ENCODE assay signal across 9 mouse cellular contexts in the genomic region with DNA sequence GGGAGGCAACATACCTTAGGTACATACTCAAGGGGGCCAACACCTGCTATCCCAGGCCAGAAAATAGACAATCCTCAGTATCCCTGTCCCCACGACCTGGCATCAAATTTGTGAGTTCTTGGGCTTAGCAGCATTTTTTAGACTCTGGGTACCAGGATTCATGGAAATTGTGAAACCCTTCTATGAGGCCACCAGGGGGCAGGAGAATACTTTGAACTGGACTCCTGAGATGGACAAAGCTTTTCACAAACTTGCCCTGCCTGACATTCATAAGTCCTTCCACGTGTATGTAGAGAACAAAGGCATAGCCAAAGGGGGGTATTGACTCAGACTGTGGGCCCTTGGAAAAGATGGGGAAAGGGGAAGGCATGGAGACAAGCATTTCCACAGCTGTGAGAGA. TPM values are rescaled to one million over a fixed set of nuclear protein-coding genes. Genes with fewer than 3 reads are reported as not detected.
DNase-seq lines count a peak whose midpoint lies in the region; ATAC-seq lines count a peak whose summit lies in the region.
"Had no signal": no experiment of that assay in that cellular context is flagged by ENCODE, and none has a peak within 500 bp of the region (broad histone marks: within the 10 kb centered on the region; RNA-seq: fewer than 3 reads in every experiment).

No protein-coding gene starts in this region.

- no peak for ATAC-seq in midbrain, embryonic 14.5 days (ENCODE audit: low FRiP score, low TSS enrichment)
- no peak for ATAC-seq in midbrain, embryonic 13.5 days
- no peak for ATAC-seq in inflammation-experienced regulatory T-cells, adult 6 months

- H3K9me3 ChIP-seq in midbrain, embryonic 14.5 days (ENCODE audit: control insufficient read depth, low read length) = peaks cover 19% of the 10 kb centered on the region
- H3K9me3 ChIP-seq in midbrain, embryonic 13.5 days = peaks cover 26% of the 10 kb centered on the region; the same call in 1 of the 2 replicates

- H3K4me2 ChIP-seq in midbrain, embryonic 14.5 days (ENCODE audit: low read length) = no peak overlapping the region
- H3K4me2 ChIP-seq in midbrain, embryonic 13.5 days (replicated peaks) = no peak overlapping the region
- H3K4me2 ChIP-seq: liver, embryonic 15.5 days had no signal

- no peaks in the 10 kb centered on the region for H3K27me3 ChIP-seq in midbrain, embryonic 14.5 days (ENCODE audit: control insufficient read depth, insufficient read depth, low read length)
- no peaks in the 10 kb centered on the region for H3K27me3 ChIP-seq in midbrain, embryonic 13.5 days
- H3K27me3 ChIP-seq: liver, embryonic 15.5 days had no signal

- H3K4me3 ChIP-seq in midbrain, embryonic 14.5 days (replicated peaks; ENCODE audit: low read depth, low read length) = no peak overlapping the region
- H3K4me3 ChIP-seq in midbrain, embryonic 13.5 days (replicated peaks) = no peak overlapping the region
- H3K4me3 ChIP-seq: liver, embryonic 15.5 days had no signal

- no peaks in the 10 kb centered on the region for H3K36me3 ChIP-seq in midbrain, embryonic 14.5 days (ENCODE audit: control insufficient read depth, insufficient read depth, low read length)
- 0 out of 2 replicates have a peak, but pooled peaks cover 4% of the 10 kb centered on the region for H3K36me3 ChIP-seq in midbrain, embryonic 13.5 days
- H3K36me3 ChIP-seq: liver, embryonic 15.5 days had no signal

- WGBS in midbrain, embryonic 14.5 days = 23% methylated on average over 2 of the region's 2 CpGs
- 34% methylated on average over 2 of the region's 2 CpGs for WGBS in midbrain, embryonic 13.5 days

- H3K27ac ChIP-seq in midbrain, embryonic 14.5 days (replicated peaks; ENCODE audit: low read depth, low read length) = no peak overlapping the region
- no peak overlapping the region for H3K27ac ChIP-seq in midbrain, embryonic 13.5 days
- H3K27ac ChIP-seq: liver, embryonic 15.5 days had no signal

- peak; percentile 30 to 37 for DNase-seq in cerebellum, postnatal 10 days
- DNase-seq in cerebellum, postnatal 4 days (ENCODE audit: low spot score in 2 of 2) = no peak
- peak; percentile 23 for DNase-seq in midbrain, embryonic 14.5 days
- peak; percentile 37 for DNase-seq in brain, adult 2 months (ENCODE audit: low read depth, low spot score)
- peak; percentile 68 to 76 for DNase-seq in kidney, postnatal 36 days
- DNase-seq in ovary, adult 18-20 months (ENCODE audit: low spot score) = no peak

- no peak overlapping the region for H3K9ac ChIP-seq in midbrain, embryonic 14.5 days (replicated peaks; ENCODE audit: low read length)
- no peak overlapping the region for H3K9ac ChIP-seq in midbrain, embryonic 13.5 days (replicated peaks)
- H3K9ac ChIP-seq: liver, embryonic 15.5 days had no signal

- no peaks in the 10 kb centered on the region for H3K4me1 ChIP-seq in midbrain, embryonic 14.5 days (ENCODE audit: control insufficient read depth, insufficient read depth, low read length)
- no peaks in the 10 kb centered on the region for H3K4me1 ChIP-seq in midbrain, embryonic 13.5 days (replicated peaks)

RNA-seq across cellular contexts. Expression of a gene that starts 17.6 kb away (rescaled TPM):
- polyA plus RNA-seq in midbrain, embryonic 14.5 days (2014; fragmentation: Nextera tagmentation; extraction: Ambion mirVana) = 74.1 and 83.8 TPM in 2 replicates
- 80.2 and 80.9 TPM in 2 replicates for polyA plus RNA-seq in midbrain, embryonic 13.5 days (2015; fragmentation: Nextera tagmentation; extraction: Ambion mirVana)
- 100 to 1,000 TPM in 1 of 3 experiments, 10 to 100 TPM in 2; 70.1 to 114 (median 85.7) TPM for polyA plus RNA-seq in inflammation-experienced regulatory T-cells, adult 6 months (2017; shearing (Covaris generic))

Comparison
In these comparisons a context has a peak if more than half of its experiments do, and no peak if none do; other contexts are left out.
1. DNase-seq: peak in cerebellum, postnatal 10 days (2 of 2), midbrain, embryonic 14.5 days (single experiment), brain, adult 2 months (single experiment) and kidney, postnatal 36 days (2 of 2); none in cerebellum, postnatal 4 days (0 of 2) and ovary, adult 18-20 months (single experiment).